Mouse (Mus musculus) stomach, postnatal 0 days (tissue): Measurements from ENCODE around the gene Atp4b.

Experiments
- CTCF ChIP-seq: IDR thresholded peaks from 2 replicates; pipeline ENCODE4 v1.5.1; 2016; ENCODE audit warnings: antibody characterized with exemption, low read depth, mild to moderate bottlenecking, moderate library complexity
- EP300 ChIP-seq: optimal IDR thresholded peaks from 2 replicates; pipeline ENCODE3; 2016; ENCODE audit warnings: antibody characterized with exemption

DNA sequence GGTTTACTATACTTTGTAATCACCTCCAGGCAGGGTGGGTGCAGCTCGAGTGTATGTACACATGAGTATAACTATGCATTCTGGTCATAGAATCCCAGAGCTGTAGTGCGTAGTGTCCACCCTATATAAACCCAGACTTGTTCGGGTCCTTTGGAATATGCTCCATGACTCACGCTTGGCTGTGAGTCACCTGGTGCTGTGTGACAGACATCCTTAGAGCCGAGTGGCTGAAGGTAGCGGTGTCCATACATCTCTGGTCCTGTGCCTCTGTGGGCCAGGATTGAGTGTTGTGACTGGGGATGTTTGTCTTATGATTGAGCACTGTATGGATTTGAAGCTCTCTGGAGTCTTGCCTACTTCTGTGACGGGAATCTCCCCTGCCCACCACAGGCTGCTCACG lies 44.0 kb downstream of the Atp4b start:
- TF ChIP-seq CTCF (no peak), EP300 (no peak)
